Mouse (Mus musculus) thymus, adult 2 months (tissue): ENCODE measurements around the gene Synpo2.

ENCODE experiments used
- CTCF ChIP-seq: fragments of 200-500 bp; IDR thresholded peaks from 2 replicates; pipeline ENCODE4 v1.5.1; 2012; ENCODE audit warnings: mild to moderate bottlenecking, control low read depth, low read length, moderate library complexity, borderline replicate concordance; ENCODE audit not compliant: control insufficient read depth, poor library complexity, insufficient read depth; ENCODE audit errors: extremely low read depth
- POLR2A ChIP-seq: fragments of 200-500 bp; IDR thresholded peaks from 2 replicates; pipeline ENCODE4 v1.6.1; 2012; ENCODE audit warnings: mild to moderate bottlenecking, low read length, control low read depth, moderate library complexity; ENCODE audit not compliant: control insufficient read depth, poor library complexity, insufficient read depth; ENCODE audit errors: extremely low read depth

DNA sequence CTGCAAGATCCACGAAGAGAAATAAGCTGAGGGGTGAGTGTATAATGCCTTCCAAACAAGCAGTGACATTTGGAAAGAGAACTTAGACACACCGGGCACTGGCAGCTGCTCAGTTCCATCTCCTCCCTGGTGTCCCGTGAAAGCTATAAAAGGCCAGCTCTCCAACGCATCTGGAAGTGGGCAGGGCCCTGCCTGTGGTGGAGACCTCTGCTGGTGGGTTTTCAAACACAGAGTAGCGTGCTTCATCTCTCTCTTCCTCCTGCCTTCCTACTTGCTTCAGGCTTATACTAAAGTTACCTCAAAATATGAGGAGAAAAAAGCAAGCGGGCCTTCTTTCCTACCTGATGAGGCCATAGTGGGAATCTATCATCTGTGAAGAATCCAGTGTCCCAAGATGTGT lies 77.4 kb downstream of the Synpo2 start:
- no peak for TF ChIP-seq POLR2A
- 0 out of 2 replicates have a peak, but pooled peaks have one; percentile 22 for TF ChIP-seq CTCF
